In genomic region chr13:21264366-21264765, GRCm38 (mm10) we compare ENCODE assay signal across 8 mouse cellular contexts. TPM values are rescaled to one million over a fixed set of nuclear protein-coding genes. Genes with fewer than 3 reads are reported as not detected.
DNase-seq lines count a peak whose midpoint lies in the region; ATAC-seq and TF ChIP-seq lines count a peak whose summit lies in the region.
"Had no signal": no experiment of that assay in that cellular context is flagged by ENCODE, and none has a peak within 500 bp of the region (broad histone marks: within the 10 kb centered on the region; RNA-seq: fewer than 3 reads in every experiment).

No protein-coding gene starts in this region.

- peak overlapping the region; percentile 40 for H3K9ac ChIP-seq in lung, embryonic 14.5 days
- H3K9ac ChIP-seq in liver, embryonic 12.5 days: peak overlapping the region; percentile 31
- H3K9ac ChIP-seq in stomach, embryonic 16.5 days (ENCODE audit: low read length): no peak overlapping the region

- WGBS in lung, embryonic 14.5 days: under 1% methylated on average over 11 of the region's 11 CpGs
- WGBS in liver, embryonic 12.5 days (ENCODE audit: insufficient replicate concordance): under 1% methylated on average over 11 of the region's 11 CpGs
- WGBS in stomach, embryonic 16.5 days: 2% methylated on average over 11 of the region's 11 CpGs

- TF ChIP-seq POLR2A in cortical plate, adult 2 months (IDR thresholded peaks at IDR 0.05; ENCODE audit: extremely low read depth, insufficient read depth, low read length): no peak

- H3K4me2 ChIP-seq in lung, embryonic 14.5 days: peak overlapping the region; percentile 65
- peak overlapping the region; percentile 63 for H3K4me2 ChIP-seq in liver, embryonic 12.5 days
- peak overlapping the region; percentile 47 for H3K4me2 ChIP-seq in stomach, embryonic 16.5 days (ENCODE audit: low read depth, low read length)

- peak; percentile 92 for DNase-seq in lung, embryonic 14.5 days
- DNase-seq in lung, postnatal 36 days: no peak
- DNase-seq in forelimb bud, embryonic 11.5 days (ENCODE audit: low read depth, low spot score): peak; percentile 86
- DNase-seq in adrenal gland, postnatal 4 days (ENCODE audit: low spot score in 2 of 2): no peak

- H3K36me3 ChIP-seq in lung, embryonic 14.5 days (ENCODE audit: insufficient read depth): no peaks in the 10 kb centered on the region
- no peaks in the 10 kb centered on the region for H3K36me3 ChIP-seq in liver, embryonic 12.5 days
- no peaks in the 10 kb centered on the region for H3K36me3 ChIP-seq in stomach, embryonic 16.5 days (ENCODE audit: control insufficient read depth, insufficient read depth, low read length)

- ATAC-seq in lung, embryonic 14.5 days (ENCODE audit: insufficient read depth): no peak
- ATAC-seq in liver, embryonic 12.5 days: no peak
- ATAC-seq in stomach, embryonic 16.5 days (ENCODE audit: insufficient read depth, low FRiP score): no peak

- H3K4me3 ChIP-seq in lung, embryonic 14.5 days (ENCODE audit: low read depth, low read length): peak overlapping the region; percentile 47
- H3K4me3 ChIP-seq in cortical plate, adult 2 months (ENCODE audit: insufficient read depth, low read length): peak overlapping the region; percentile 72
- H3K4me3 ChIP-seq in liver, embryonic 12.5 days: peak overlapping the region; percentile 61
- H3K4me3 ChIP-seq in stomach, embryonic 16.5 days (replicated peaks; ENCODE audit: low read length): peak overlapping the region; percentile 43

- no peaks in the 10 kb centered on the region for H3K9me3 ChIP-seq in lung, embryonic 14.5 days (ENCODE audit: low read depth, low read length)
- H3K9me3 ChIP-seq in liver, embryonic 12.5 days (replicated peaks): no peaks in the 10 kb centered on the region
- H3K9me3 ChIP-seq in stomach, embryonic 16.5 days (replicated peaks; ENCODE audit: control insufficient read depth, low read length): no peaks in the 10 kb centered on the region

- H3K27ac ChIP-seq in lung, embryonic 14.5 days (ENCODE audit: low read depth): no peak overlapping the region
- no peak overlapping the region for H3K27ac ChIP-seq in cortical plate, adult 2 months (ENCODE audit: insufficient read depth, low read length)
- no peak overlapping the region for H3K27ac ChIP-seq in liver, embryonic 12.5 days
- no peak overlapping the region for H3K27ac ChIP-seq in stomach, embryonic 16.5 days (ENCODE audit: low read length)

- no peak for TF ChIP-seq CTCF in lung, embryonic 14.5 days (IDR thresholded peaks at IDR 0.05; ENCODE audit: low read depth)
- no peak for TF ChIP-seq CTCF in cortical plate, adult 2 months (IDR thresholded peaks at IDR 0.05; ENCODE audit: extremely low read depth, insufficient read depth, low read length)

- no peaks in the 10 kb centered on the region; the same call in 1 of the 2 replicates for H3K4me1 ChIP-seq in lung, embryonic 14.5 days (ENCODE audit: insufficient read depth)
- no peaks in the 10 kb centered on the region for H3K4me1 ChIP-seq in cortical plate, adult 2 months (ENCODE audit: control insufficient read depth, insufficient read depth, low read length)
- H3K4me1 ChIP-seq in liver, embryonic 12.5 days: peaks cover 36% of the 10 kb centered on the region
- H3K4me1 ChIP-seq in stomach, embryonic 16.5 days (ENCODE audit: control insufficient read depth, insufficient read depth, low read length): peaks cover 6% of the 10 kb centered on the region

- H3K27me3 ChIP-seq in lung, embryonic 14.5 days (ENCODE audit: insufficient read depth, low read length): no peaks in the 10 kb centered on the region
- peaks cover 14% of the 10 kb centered on the region for H3K27me3 ChIP-seq in liver, embryonic 12.5 days (replicated peaks)
- H3K27me3 ChIP-seq in stomach, embryonic 16.5 days (ENCODE audit: control insufficient read depth, insufficient read depth, low read length): no peaks in the 10 kb centered on the region

RNA-seq across cellular contexts. Expression of gene Gpx5, which starts 28.2 kb away (rescaled TPM):
- polyA plus RNA-seq in lung, embryonic 14.5 days (2014; fragmentation: Nextera tagmentation; extraction: Ambion mirVana): not detected in 2 replicates
- 0.10 TPM in 1 of 2 replicates, not detected in the other for polyA plus RNA-seq in cortical plate, adult 2 months (2012; rRNA removed)
- not detected in 2 replicates for polyA plus RNA-seq in liver, embryonic 12.5 days (2016; fragmentation: Nextera tagmentation; extraction: Ambion mirVana)
- polyA plus RNA-seq in stomach, embryonic 16.5 days (2015; fragmentation: Nextera tagmentation; extraction: Ambion mirVana): not detected in 2 replicates
- total RNA-seq in adrenal gland, postnatal 4 days (2021): not detected
- total RNA-seq: heart, adult 18-20 months had no signal

RNA-seq across cellular contexts. Expression of gene Gpx6, which starts 47.6 kb away (rescaled TPM):
- polyA plus RNA-seq in lung, embryonic 14.5 days (2014; fragmentation: Nextera tagmentation; extraction: Ambion mirVana): not detected in 2 replicates
- 1.6 TPM in 1 of 2 replicates, not detected in the other for polyA plus RNA-seq in cortical plate, adult 2 months (2012; rRNA removed)
- polyA plus RNA-seq in liver, embryonic 12.5 days (2016; fragmentation: Nextera tagmentation; extraction: Ambion mirVana): not detected in 2 replicates
- polyA plus RNA-seq in stomach, embryonic 16.5 days (2015; fragmentation: Nextera tagmentation; extraction: Ambion mirVana): not detected in 2 replicates
- under 1 TPM in 1 of 2 experiments, not detected in 1; 0.81 TPM for total RNA-seq in adrenal gland, postnatal 4 days (2021)
- total RNA-seq: heart, adult 18-20 months had no signal

Comparison
In these comparisons a context has a peak if more than half of its experiments do, and no peak if none do; other contexts are left out.
1. DNase-seq: peak in lung, embryonic 14.5 days (single experiment) and forelimb bud, embryonic 11.5 days (single experiment); none in lung, postnatal 36 days (single experiment) and adrenal gland, postnatal 4 days (0 of 2).
2. Peak in every context shown above with its lines, with median percentiles within 50 percentile points of each other: H3K4me2 ChIP-seq and H3K4me3 ChIP-seq.